Comparison of ENCODE assay signal across 24 mouse cellular contexts in the genomic region with DNA sequence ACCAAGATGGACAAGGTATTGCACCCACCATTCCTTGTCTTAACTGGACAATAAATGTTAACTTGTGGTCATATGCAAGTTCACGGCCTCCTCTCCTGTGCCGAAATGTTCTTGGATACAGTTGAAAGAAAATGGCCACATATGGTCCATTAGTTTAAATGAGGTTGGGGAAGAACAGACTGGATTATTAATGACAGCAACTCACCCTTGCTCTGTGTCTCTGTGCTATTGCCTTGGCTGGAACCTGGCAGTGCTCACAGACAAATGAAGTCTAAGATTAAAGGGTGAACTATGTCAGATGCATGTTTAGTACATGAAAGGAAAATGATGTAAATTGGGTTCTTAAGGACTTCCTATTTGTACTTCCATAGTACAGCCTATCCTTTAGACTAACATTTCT.
DNase-seq lines count a peak whose midpoint lies in the region; ATAC-seq and TF ChIP-seq lines count a peak whose summit lies in the region.
"Had no signal": no experiment of that assay in that cellular context is flagged by ENCODE, and none has a peak within 500 bp of the region (broad histone marks: within the 10 kb centered on the region; RNA-seq: fewer than 3 reads in every experiment).

No protein-coding gene starts in this region.

- no peak for ATAC-seq in kidney, postnatal 0 days (replicated peaks; ENCODE audit: low FRiP score, low read depth)
- no peak for ATAC-seq in lung, embryonic 14.5 days (ENCODE audit: insufficient read depth)
- peak; percentile 77 for ATAC-seq in lung, embryonic 16.5 days (ENCODE audit: low read depth)
- ATAC-seq: activated CD4-positive, CD25-positive, alpha-beta regulatory T cell, adult 4 months; CD4-positive, CD25-positive, alpha-beta regulatory T cell, adult 4 months; forebrain, embryonic 13.5 days; Patski had no signal

- no peaks in the 10 kb centered on the region for H3K9me3 ChIP-seq in kidney, postnatal 0 days (replicated peaks; ENCODE audit: low read length)
- no peaks in the 10 kb centered on the region for H3K9me3 ChIP-seq in lung, embryonic 14.5 days (ENCODE audit: low read depth, low read length)
- no peaks in the 10 kb centered on the region for H3K9me3 ChIP-seq in lung, embryonic 16.5 days (ENCODE audit: control insufficient read depth, low read length)
- H3K9me3 ChIP-seq: embryonic facial prominence, embryonic 10.5 days; embryonic facial prominence, embryonic 12.5 days; forebrain, embryonic 13.5 days; G1E had no signal

- DNase-seq in kidney, postnatal 0 days (ENCODE audit: low spot score): peak; percentile 28
- DNase-seq in kidney, adult 8-10 months: no peak
- peak; percentile 19 for DNase-seq in lung, embryonic 14.5 days
- no peak for DNase-seq in lung, adult 2 months
- DNase-seq in lung, postnatal 14 days: no peak
- peak; percentile 3 for DNase-seq in retina, embryonic 14.5 days (ENCODE audit: low spot score)
- DNase-seq in retina, postnatal 1 day: no peak
- DNase-seq: adrenal gland, adult 8-10 months; adrenal gland, postnatal 14 days; adrenal gland, postnatal 36 days; B cell, adult 2 months; cerebellum, adult 11-12 months; cerebellum, adult 2 months; cerebellum, adult 9-10 months; cerebellum, postnatal 25 days had no signal

- no peak overlapping the region for H3K4me2 ChIP-seq in kidney, postnatal 0 days (ENCODE audit: low read length)
- no peak overlapping the region for H3K4me2 ChIP-seq in lung, embryonic 14.5 days
- no peak overlapping the region for H3K4me2 ChIP-seq in lung, embryonic 16.5 days (ENCODE audit: low read depth, low read length)
- H3K4me2 ChIP-seq: embryonic facial prominence, embryonic 12.5 days; forebrain, embryonic 13.5 days had no signal

- no peak for TF ChIP-seq POLR2A in lung, adult 2 months (IDR thresholded peaks at IDR 0.05; ENCODE audit: borderline replicate concordance, extremely low read depth, low read depth, low read length)

- no peak overlapping the region for H3K9ac ChIP-seq in kidney, postnatal 0 days (ENCODE audit: low read depth, low read length)
- no peak overlapping the region for H3K9ac ChIP-seq in lung, embryonic 14.5 days
- H3K9ac ChIP-seq in lung, embryonic 16.5 days (ENCODE audit: low read length): no peak overlapping the region
- H3K9ac ChIP-seq: embryonic facial prominence, embryonic 12.5 days; forebrain, embryonic 13.5 days had no signal

- H3K36me3 ChIP-seq in kidney, postnatal 0 days (ENCODE audit: insufficient read depth, low read length): no peaks in the 10 kb centered on the region
- H3K36me3 ChIP-seq in lung, embryonic 14.5 days (ENCODE audit: insufficient read depth): no peaks in the 10 kb centered on the region
- no peaks in the 10 kb centered on the region for H3K36me3 ChIP-seq in lung, embryonic 16.5 days (ENCODE audit: control insufficient read depth, insufficient read depth, low read length)
- H3K36me3 ChIP-seq: embryonic facial prominence, embryonic 10.5 days; embryonic facial prominence, embryonic 12.5 days; G1E had no signal

- H3K27ac ChIP-seq in kidney, postnatal 0 days: no peak overlapping the region
- H3K27ac ChIP-seq in lung, embryonic 14.5 days (ENCODE audit: low read depth): no peak overlapping the region
- peak overlapping the region; percentile 63; the same call in 1 of the 2 replicates for H3K27ac ChIP-seq in lung, embryonic 16.5 days (ENCODE audit: low read length)
- H3K27ac ChIP-seq: embryonic facial prominence, embryonic 10.5 days; embryonic facial prominence, embryonic 12.5 days; forebrain, embryonic 13.5 days had no signal

- 50% methylated on average over 2 of the region's 2 CpGs for WGBS in kidney, postnatal 0 days
- 47% methylated on average over 2 of the region's 2 CpGs for WGBS in lung, embryonic 14.5 days
- 78% methylated on average over 2 of the region's 2 CpGs for WGBS in lung, adult 2 months
- 62% methylated on average over 2 of the region's 2 CpGs for WGBS in lung, embryonic 16.5 days

- no peaks in the 10 kb centered on the region for H3K4me1 ChIP-seq in kidney, postnatal 0 days (replicated peaks; ENCODE audit: insufficient read depth, low read length)
- no peaks in the 10 kb centered on the region for H3K4me1 ChIP-seq in lung, embryonic 14.5 days (ENCODE audit: insufficient read depth)
- no peaks in the 10 kb centered on the region for H3K4me1 ChIP-seq in lung, adult 2 months (ENCODE audit: control insufficient read depth, insufficient read depth, low read length)
- H3K4me1 ChIP-seq in lung, embryonic 16.5 days (replicated peaks; ENCODE audit: control insufficient read depth, insufficient read depth, low read length): no peaks in the 10 kb centered on the region

- no peak for TF ChIP-seq CTCF in kidney, postnatal 0 days (IDR thresholded peaks at IDR 0.05; ENCODE audit: low read depth)
- TF ChIP-seq CTCF in lung, embryonic 14.5 days (IDR thresholded peaks at IDR 0.05; ENCODE audit: low read depth): no peak
- TF ChIP-seq CTCF in lung, adult 2 months (IDR thresholded peaks at IDR 0.05; ENCODE audit: insufficient read depth, low read length): no peak

- no peaks in the 10 kb centered on the region for H3K27me3 ChIP-seq in kidney, postnatal 0 days (ENCODE audit: insufficient read depth, low read length)
- no peaks in the 10 kb centered on the region for H3K27me3 ChIP-seq in lung, embryonic 14.5 days (ENCODE audit: insufficient read depth, low read length)
- no peaks in the 10 kb centered on the region for H3K27me3 ChIP-seq in lung, embryonic 16.5 days (ENCODE audit: control insufficient read depth, insufficient read depth, low read depth, low read length)
- H3K27me3 ChIP-seq: CH12.LX; embryonic facial prominence, embryonic 12.5 days had no signal

- H3K4me3 ChIP-seq in kidney, postnatal 0 days (replicated peaks; ENCODE audit: low read depth, low read length): no peak overlapping the region
- H3K4me3 ChIP-seq in lung, embryonic 14.5 days (ENCODE audit: low read depth, low read length): no peak overlapping the region
- no peak overlapping the region for H3K4me3 ChIP-seq in lung, adult 2 months (replicated peaks; ENCODE audit: extremely low read depth, low read depth, low read length)
- no peak overlapping the region for H3K4me3 ChIP-seq in lung, embryonic 16.5 days (ENCODE audit: low read length)
- H3K4me3 ChIP-seq: embryonic facial prominence, embryonic 10.5 days; embryonic facial prominence, embryonic 12.5 days; forebrain, embryonic 13.5 days had no signal

Comparison
In these comparisons a context has a peak if more than half of its experiments do, and no peak if none do; other contexts are left out.
1. DNase-seq: peak in kidney, postnatal 0 days (single experiment), lung, embryonic 14.5 days (single experiment) and retina, embryonic 14.5 days (single experiment); none in kidney, adult 8-10 months (0 of 2), lung, adult 2 months (single experiment), lung, postnatal 14 days (single experiment) and retina, postnatal 1 day (single experiment).